Mouse (Mus musculus) neutrophil, adult 65 days (primary cell): ENCODE data around the gene Sparcl1. TPM values are rescaled to one million over a fixed set of nuclear protein-coding genes. Genes with fewer than 3 reads are reported as not detected.

Source experiments
- total RNA-seq: library from RNA; stranded (reverse); gene quantifications from 2 replicates; pipeline ENCODE4 v1.2.4, GENCODE M21; 2023

Sparcl1 gene
- total RNA-seq = not detected in 2 replicates

DNA sequence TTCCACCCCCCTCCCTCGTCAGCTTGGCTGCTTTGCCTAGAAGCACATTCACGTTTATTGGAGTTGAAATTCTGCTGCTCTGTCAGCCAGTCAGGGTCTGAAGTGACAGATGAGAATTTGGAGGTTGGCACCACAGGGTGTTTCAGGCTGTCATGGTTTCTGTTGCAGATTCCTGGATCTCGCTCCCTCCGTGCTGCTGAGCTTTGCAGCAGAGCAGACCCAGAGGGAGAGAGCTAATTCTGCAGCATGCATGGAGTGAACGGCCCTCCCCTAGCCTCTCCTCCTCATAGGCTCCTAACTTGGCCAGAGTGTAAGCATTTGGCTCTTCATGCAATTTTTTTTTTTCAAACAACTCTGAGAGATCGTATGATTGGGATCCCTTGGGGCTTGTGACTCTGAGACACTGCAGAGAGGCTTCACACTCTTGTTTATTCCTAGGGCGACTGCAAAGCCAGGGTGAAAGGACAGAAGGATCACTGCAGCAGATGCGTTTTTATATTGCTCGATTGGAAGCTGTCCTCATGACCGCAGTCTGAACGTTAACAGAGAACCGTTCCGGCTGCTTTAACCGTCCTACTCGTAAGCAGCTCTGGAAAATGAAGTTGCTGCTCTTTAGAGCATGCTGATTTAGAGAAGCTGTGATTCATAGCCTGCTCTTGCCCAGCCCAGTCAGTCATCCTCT, at the start of gene Sparcl1:
TSS of gene Sparcl1 (minus strand) at position 243 of the 682 bp plus-strand sequence.

DNA sequence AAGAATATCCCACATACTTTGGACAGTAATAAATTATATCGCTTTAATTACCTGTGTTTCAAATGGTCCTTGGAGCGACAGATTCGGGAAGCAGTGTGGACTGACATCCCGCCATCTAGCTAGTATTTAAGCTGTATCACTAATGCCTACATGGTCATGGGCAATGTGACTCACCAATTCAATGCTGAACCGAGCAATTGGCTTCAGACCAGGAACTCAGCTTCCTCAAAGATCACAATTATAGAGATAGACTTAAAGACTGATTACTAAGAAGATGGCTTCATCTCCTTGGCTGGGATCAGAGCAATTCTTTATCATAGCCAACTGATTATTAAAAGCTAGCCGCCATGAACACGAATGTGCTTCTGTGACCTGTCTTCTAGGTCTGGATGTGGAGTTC, 36.0 kb downstream of the Sparcl1 start, which contains the start of gene Gm17660:
TSS of gene Gm17660 (minus strand) at position 101 of the 400 bp plus-strand sequence.

DNA sequence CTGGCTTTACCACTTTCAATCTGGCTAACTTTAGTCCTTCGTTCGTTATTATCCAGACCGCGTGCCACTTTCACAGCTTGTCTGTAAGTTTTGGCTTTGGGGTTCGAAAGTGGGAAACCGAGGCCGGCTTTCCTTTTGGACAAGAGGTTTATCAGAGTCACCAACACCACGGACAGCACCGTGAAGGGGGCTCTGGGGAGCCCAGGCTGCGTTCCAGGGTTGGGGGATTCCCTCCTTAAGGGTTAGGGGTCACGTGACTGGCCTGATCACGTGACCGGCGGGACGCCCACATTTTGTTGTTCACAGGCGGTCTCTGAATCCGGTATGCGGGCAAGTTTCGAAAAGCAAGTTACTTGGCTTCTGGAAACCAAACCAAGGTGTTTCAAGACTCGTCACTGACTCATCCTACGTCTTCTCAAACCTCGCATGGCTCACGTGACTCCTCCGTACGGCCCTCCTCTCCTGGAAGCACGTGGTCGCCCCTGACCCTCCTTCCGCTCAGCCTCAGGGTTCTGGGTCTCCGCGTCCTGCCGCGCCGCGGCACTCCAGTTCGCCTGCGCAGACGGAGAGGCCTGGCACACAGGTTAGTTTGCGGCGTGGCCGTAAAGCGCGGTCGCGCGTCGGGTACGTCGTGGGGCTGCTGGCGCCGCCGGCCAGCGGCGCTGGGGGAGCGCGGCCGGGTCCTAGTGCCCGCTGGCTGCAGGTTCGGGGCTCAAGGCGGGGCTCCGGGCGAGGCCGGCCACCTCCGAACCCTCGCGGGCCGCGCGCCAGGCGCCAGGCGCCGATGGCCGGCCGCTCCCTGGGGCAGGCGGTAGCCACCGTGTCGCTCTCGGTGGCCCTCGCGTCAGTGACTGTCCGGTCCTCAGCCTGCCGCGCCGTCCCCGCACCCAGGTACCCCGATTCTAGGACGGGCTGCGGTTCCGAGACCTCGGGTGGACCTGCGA, 67.0 kb downstream of the Sparcl1 start, which contains the start of gene Nudt9:
TSS of gene Nudt9 (plus strand) at position 51 of the 944 bp plus-strand sequence.

Other genes with a start within 250 kb of the Sparcl1 start
- 0.32 and 0.47 TPM in 2 replicates for gene Klhl8, start 202.5 kb downstream of the Sparcl1 start, total RNA-seq
- gene Hsd17b13, start 136.3 kb downstream of the Sparcl1 start, total RNA-seq = not detected in 2 replicates
- 154 and 170 TPM in 2 replicates for gene Hsd17b11, start 91.8 kb downstream of the Sparcl1 start, total RNA-seq
- gene Nudt9, start 67.4 kb downstream of the Sparcl1 start, total RNA-seq = 10.5 and 11.8 TPM in 2 replicates
- not detected in 2 replicates for gene Gm17660, start 36.1 kb downstream of the Sparcl1 start, total RNA-seq
- gene Dspp, start 57.0 kb upstream of the Sparcl1 start, total RNA-seq = not detected in 2 replicates
- gene Dmp1, start 88.9 kb upstream of the Sparcl1 start, total RNA-seq = not detected in 2 replicates
- gene Ibsp, start 185.4 kb upstream of the Sparcl1 start, total RNA-seq = 0.75 and 1.4 TPM in 2 replicates
- gene Mepe, start 211.6 kb upstream of the Sparcl1 start, total RNA-seq = not detected in 2 replicates